Mouse (Mus musculus): ENCODE measurements around the gene Afmid. TPM values are rescaled to one million over a fixed set of nuclear protein-coding genes. Genes with fewer than 3 reads are reported as not detected.
A peak's percentile ranks its signal among the peaks of the same experiment; 100 is the strongest.

Afmid gene
- total and polyA plus RNA-seq, 3 experiments: 5.0 to 7.5 (median 7.3) TPM

DNA sequence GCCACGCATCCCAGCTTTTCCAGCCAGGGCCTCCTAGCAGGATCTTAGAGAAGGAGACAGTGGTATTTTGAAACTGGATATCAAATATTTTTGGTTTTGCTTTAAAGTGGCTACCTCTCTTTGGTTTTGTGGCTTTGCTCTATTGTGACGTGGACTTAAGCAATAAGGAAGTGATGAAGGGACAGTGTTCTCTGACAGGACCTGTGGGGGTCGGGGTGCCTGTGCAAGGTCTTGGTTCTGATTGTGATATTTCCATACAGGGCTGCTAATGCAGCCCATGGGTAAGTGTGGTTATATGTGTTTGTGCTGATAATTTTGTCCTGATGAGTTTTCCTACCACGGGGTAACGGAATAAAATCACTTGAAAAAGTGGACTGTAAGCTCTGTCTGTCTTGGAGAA lies 29.6 kb downstream of the Afmid start:
- Histone ChIP-seq H3K36me3 (replicated peaks in 1 of 2; ENCODE audit: control insufficient read depth in 1 of 2, insufficient read depth in 1 of 2, low read length in 1 of 2) (peaks cover 48 to 81% of the 10 kb centered on the region in 2 experiments), H3K27ac (ENCODE audit: insufficient read depth, low read depth) (no peak overlapping the region), H3K4me2 (ENCODE audit: insufficient read depth, low read depth, poor library complexity, severe bottlenecking) (no peak overlapping the region), H3K4me3 (replicated peaks in 1 of 3; ENCODE audit: low read depth in 2 of 3, low read length in 2 of 3, poor library complexity in 1 of 3) (no peak overlapping the region), H3K9me3 (replicated peaks; ENCODE audit: low read length) (peaks cover 13% of the 10 kb centered on the region), H3K79me2 (replicated peaks; ENCODE audit: control insufficient read depth, extremely low read depth, insufficient read depth, poor library complexity, severe bottlenecking) (peaks cover 25% of the 10 kb centered on the region), H3K9ac (ENCODE audit: insufficient read depth, low read depth) (no peak overlapping the region), H3K27me3 (replicated peaks) (no peaks in the 10 kb centered on the region), H3K4me1 (ENCODE audit: control insufficient read depth in 1 of 2, insufficient read depth in 2 of 2) (peaks cover 2 to 17% of the 10 kb centered on the region in 2 experiments)
- TF ChIP-seq USF2 (conservative IDR thresholded peaks at IDR 0.05; ENCODE audit: low read depth, low read length) (no peak), ZKSCAN1 (IDR thresholded peaks at IDR 0.05; ENCODE audit: borderline replicate concordance, low read depth, low read length) (no peak), SIN3A (IDR thresholded peaks at IDR 0.05; ENCODE audit: low read length) (no peak), POLR2AphosphoS2 (IDR thresholded peaks at IDR 0.05; ENCODE audit: low read depth, low read length) (no peak), JUN (IDR thresholded peaks at IDR 0.05; ENCODE audit: insufficient read depth, low read depth, low read length) (no peak), JUND (conservative IDR thresholded peaks at IDR 0.05; ENCODE audit: low read depth, low read length) (no peak), MAZ (IDR thresholded peaks at IDR 0.05; ENCODE audit: low read depth, low read length) (no peak), KAT2A (IDR thresholded peaks at IDR 0.05; ENCODE audit: insufficient replicate concordance, low read length) (no peak), TCF12 (IDR thresholded peaks at IDR 0.05; ENCODE audit: low read depth, low read length) (no peak), USF1 (IDR thresholded peaks at IDR 0.05; ENCODE audit: low read depth, low read length) (no peak), MAX (IDR thresholded peaks at IDR 0.05; ENCODE audit: low read length) (no peak), NELFE (IDR thresholded peaks at IDR 0.05; ENCODE audit: low read depth, low read length) (no peak)
- dilution Hi-C loops (cut with MboI; ENCODE audit: extremely low pct_ligation_motif_present, extremely low pct_unique_long_range_greater_than_20kb, low sequenced_read_pairs) (no loop called here), in situ Hi-C loops (cut with MboI; ENCODE audit: low pct_ligation_motif_present, low pct_unique_long_range_greater_than_20kb, low sequenced_read_pairs) (no loop called here)
- DNase-seq (ENCODE audit: extremely low read depth): no peak

DNA sequence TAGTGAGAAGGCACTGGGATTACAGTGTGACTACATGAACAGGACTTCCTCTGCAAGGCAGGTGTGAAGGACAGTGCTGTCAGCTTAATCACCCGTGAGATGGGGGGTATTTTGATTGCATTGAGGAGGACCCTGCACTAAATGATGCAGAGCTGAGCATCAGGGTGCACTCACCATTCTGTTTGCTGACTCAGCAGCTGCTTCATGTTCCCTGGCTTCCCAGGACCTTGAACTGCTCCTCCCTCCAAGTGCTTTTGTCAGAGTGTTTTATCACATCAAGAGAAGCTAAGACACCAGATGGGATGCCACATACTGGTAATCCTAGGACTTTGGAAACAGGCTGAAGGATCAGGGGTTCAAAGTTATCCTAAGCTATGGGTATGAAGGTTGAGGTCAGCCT lies 30.3 kb downstream of the Afmid start:
- peaks cover 13% of the 10 kb centered on the region for H3K9me3 ChIP-seq (replicated peaks; ENCODE audit: low read length)
- no peak overlapping the region for H3K4me3 ChIP-seq (replicated peaks in 1 of 3; ENCODE audit: low read depth in 2 of 3, low read length in 2 of 3, poor library complexity in 1 of 3)
- dilution Hi-C loops (cut with MboI; ENCODE audit: extremely low pct_ligation_motif_present, extremely low pct_unique_long_range_greater_than_20kb, low sequenced_read_pairs) (no loop called here), in situ Hi-C loops (cut with MboI; ENCODE audit: low pct_ligation_motif_present, low pct_unique_long_range_greater_than_20kb, low sequenced_read_pairs) (no loop called here)
- no peak overlapping the region for H3K4me2 ChIP-seq (ENCODE audit: insufficient read depth, low read depth, poor library complexity, severe bottlenecking)
- TF ChIP-seq ZNF384 (IDR thresholded peaks at IDR 0.05; ENCODE audit: low read depth, low read length) (no peak), ETS1 (conservative IDR thresholded peaks at IDR 0.05; ENCODE audit: low read depth, low read length) (no peak), SMC3 (IDR thresholded peaks at IDR 0.05; ENCODE audit: low read depth, low read length) (no peak), ELF1 (IDR thresholded peaks at IDR 0.05; ENCODE audit: low read depth, low read length) (no peak), JUND (conservative IDR thresholded peaks at IDR 0.05; ENCODE audit: low read depth, low read length) (no peak), MAFK (IDR thresholded peaks at IDR 0.05; ENCODE audit: insufficient replicate concordance, low read length) (peak; percentile 93), PAX5 (IDR thresholded peaks at IDR 0.05; ENCODE audit: low read length) (no peak), MYC (IDR thresholded peaks at IDR 0.05; ENCODE audit: low read depth, low read length) (no peak)
- H3K27me3 ChIP-seq (replicated peaks): no peaks in the 10 kb centered on the region
- peaks cover 19% of the 10 kb centered on the region for H3K79me2 ChIP-seq (replicated peaks; ENCODE audit: control insufficient read depth, extremely low read depth, insufficient read depth, poor library complexity, severe bottlenecking)
- no peak overlapping the region for H3K9ac ChIP-seq (ENCODE audit: insufficient read depth, low read depth)
- H3K27ac ChIP-seq (ENCODE audit: insufficient read depth, low read depth): no peak overlapping the region
- peaks cover 48 to 79% of the 10 kb centered on the region in 2 experiments for H3K36me3 ChIP-seq (replicated peaks in 1 of 2; ENCODE audit: control insufficient read depth in 1 of 2, insufficient read depth in 1 of 2, low read length in 1 of 2)
- H3K4me1 ChIP-seq (ENCODE audit: control insufficient read depth in 1 of 2, insufficient read depth in 2 of 2): peaks cover 0 to 12% of the 10 kb centered on the region in 2 experiments; a peak in 2 of 4 replicates
- DNase-seq (ENCODE audit: extremely low read depth): no peak
